Comparison of ENCODE assay signal across 8 mouse cellular contexts in genomic region chr17:47922579-47922978, GRCm38 (mm10). TPM values are rescaled to one million over a fixed set of nuclear protein-coding genes. Genes with fewer than 3 reads are reported as not detected.
DNase-seq lines count a peak whose midpoint lies in the region; ATAC-seq and TF ChIP-seq lines count a peak whose summit lies in the region.

No protein-coding gene starts in this region.

- H3K9ac ChIP-seq in heart, embryonic 16.5 days (ENCODE audit: low read length), result peak overlapping the region; percentile 96
- H3K9ac ChIP-seq in forebrain, postnatal 0 days, result peak overlapping the region; percentile 62
- no peak overlapping the region; the same call in 1 of the 2 replicates for H3K9ac ChIP-seq in liver, postnatal 0 days (replicated peaks)

- no peak for TF ChIP-seq EP300 in liver, postnatal 0 days (IDR thresholded peaks at IDR 0.05; ENCODE audit: low read depth)

- no peaks in the 10 kb centered on the region for H3K9me3 ChIP-seq in heart, embryonic 16.5 days (replicated peaks; ENCODE audit: control insufficient read depth, low read length)
- peaks cover 42% of the 10 kb centered on the region for H3K9me3 ChIP-seq in G1E (replicated peaks)
- H3K9me3 ChIP-seq in forebrain, postnatal 0 days (ENCODE audit: low read length), result no peaks in the 10 kb centered on the region
- H3K9me3 ChIP-seq in liver, postnatal 0 days (ENCODE audit: low read length), result no peaks in the 10 kb centered on the region

- H3K36me3 ChIP-seq in heart, embryonic 16.5 days (ENCODE audit: control insufficient read depth, insufficient read depth), result no peaks in the 10 kb centered on the region
- H3K36me3 ChIP-seq in G1E (replicated peaks), result peaks cover 13% of the 10 kb centered on the region
- no peaks in the 10 kb centered on the region; the same call in 1 of the 2 replicates for H3K36me3 ChIP-seq in forebrain, postnatal 0 days (ENCODE audit: insufficient read depth)
- H3K36me3 ChIP-seq in liver, postnatal 0 days (replicated peaks; ENCODE audit: insufficient read depth, low read length), result no peaks in the 10 kb centered on the region

- intact Hi-C loops in left cerebral cortex, postnatal 36 days (cut with DNase I), result loop anchor here (5.0 kb wide), 1 partner anchor 175 kb away; no protein-coding TSS in a partner anchor

- no peak overlapping the region for H3K27ac ChIP-seq in heart, embryonic 16.5 days (ENCODE audit: low read length)
- no peak overlapping the region for H3K27ac ChIP-seq in forebrain, postnatal 0 days (ENCODE audit: low read depth, low read length)
- no peak overlapping the region for H3K27ac ChIP-seq in liver, postnatal 0 days (ENCODE audit: low read depth)

- H3K4me2 ChIP-seq in heart, embryonic 16.5 days (ENCODE audit: low read depth, low read length), result peak overlapping the region; percentile 98
- peak overlapping the region; percentile 95 for H3K4me2 ChIP-seq in forebrain, postnatal 0 days (ENCODE audit: low read depth)
- H3K4me2 ChIP-seq in liver, postnatal 0 days (ENCODE audit: low read depth, low read length), result peak overlapping the region; percentile 97

- ATAC-seq in heart, embryonic 16.5 days (replicated peaks; ENCODE audit: extremely low read depth, insufficient read depth, low FRiP score), result no peak
- no peak for ATAC-seq in G1E (ENCODE audit: extremely low read depth, insufficient number of reproducible peaks, low FRiP score, poor library complexity, severe bottlenecking)
- ATAC-seq in forebrain, postnatal 0 days, result no peak
- ATAC-seq in liver, postnatal 0 days, result no peak

- H3K27me3 ChIP-seq in heart, embryonic 16.5 days (ENCODE audit: control insufficient read depth, insufficient read depth, low read length), result 0 out of 2 replicates have a peak, but pooled peaks cover 4% of the 10 kb centered on the region
- H3K27me3 ChIP-seq in G1E (ENCODE audit: insufficient read depth, low read length), result peaks cover 18% of the 10 kb centered on the region; the same call in 1 of the 2 replicates
- no peaks in the 10 kb centered on the region for H3K27me3 ChIP-seq in forebrain, postnatal 0 days (ENCODE audit: insufficient read depth, low read length)
- H3K27me3 ChIP-seq in liver, postnatal 0 days (ENCODE audit: insufficient read depth, low read length), result peaks cover 16% of the 10 kb centered on the region

- TF ChIP-seq CTCF in G1E (IDR thresholded peaks at IDR 0.05; ENCODE audit: low read depth, low read length), result no peak
- no peak for TF ChIP-seq CTCF in forebrain, postnatal 0 days (IDR thresholded peaks at IDR 0.05; ENCODE audit: low read depth)
- TF ChIP-seq CTCF in liver, postnatal 0 days (IDR thresholded peaks at IDR 0.05; ENCODE audit: low read depth), result no peak

- H3K4me3 ChIP-seq in heart, embryonic 16.5 days (ENCODE audit: low read length), result peak overlapping the region; percentile 97
- peak overlapping the region; percentile 56; the same call in 1 of the 2 replicates for H3K4me3 ChIP-seq in G1E (ENCODE audit: low read depth, low read length)
- H3K4me3 ChIP-seq in forebrain, postnatal 0 days (ENCODE audit: low read depth, low read length), result peak overlapping the region; percentile 60
- H3K4me3 ChIP-seq in liver, postnatal 0 days (ENCODE audit: low read depth, low read length), result peak overlapping the region; percentile 90

- 1% methylated on average over 24 of the region's 24 CpGs for WGBS in heart, embryonic 16.5 days
- WGBS in forebrain, postnatal 0 days, result under 1% methylated on average over 24 of the region's 24 CpGs
- 2% methylated on average over 24 of the region's 24 CpGs for WGBS in liver, postnatal 0 days (ENCODE audit: insufficient replicate concordance)

- H3K4me1 ChIP-seq in heart, embryonic 16.5 days (ENCODE audit: control insufficient read depth, insufficient read depth, low read length), result peaks cover 20% of the 10 kb centered on the region
- peaks cover 21% of the 10 kb centered on the region for H3K4me1 ChIP-seq in G1E (ENCODE audit: insufficient read depth, low read depth, low read length)
- H3K4me1 ChIP-seq in forebrain, postnatal 0 days (ENCODE audit: insufficient read depth), result no peaks in the 10 kb centered on the region
- H3K4me1 ChIP-seq in liver, postnatal 0 days (ENCODE audit: insufficient read depth), result peaks cover 16% of the 10 kb centered on the region; the same call in 1 of the 2 replicates

- DNase-seq in heart, postnatal 4 days, result no peak
- no peak for DNase-seq in G1E (ENCODE audit: low spot score)
- no peak for DNase-seq in forebrain, postnatal 0 days
- DNase-seq in liver, postnatal 0 days, result no peak
- no peak for DNase-seq in left cerebral cortex, postnatal 36 days (ENCODE audit: low spot score in 2 of 2)
- no peak for DNase-seq in spleen, postnatal 10 days (ENCODE audit: low spot score in 2 of 2)
- no peak for DNase-seq in right cerebral cortex, postnatal 10 days (ENCODE audit: low spot score in 2 of 2)

RNA-seq across cellular contexts. Expression of gene Foxp4, which starts 1.9 kb away (rescaled TPM):
- 6.5 and 6.6 TPM in 2 replicates for polyA plus RNA-seq in heart, embryonic 16.5 days (2015; fragmentation: Nextera tagmentation; extraction: Ambion mirVana)
- total RNA-seq in heart, postnatal 4 days (2021), result 10 to 100 TPM; 18.1 to 19.6 TPM
- total RNA-seq in G1E (2014; fragmentation: Nextera tagmentation) (20.2 and 21.6 TPM in 2 replicates), G1E (2017) (0.93 and 1.0 TPM in 2 replicates)
- polyA plus RNA-seq in G1E (2012), result 54.1 and 64.6 TPM in 2 replicates
- 108 and 109 TPM in 2 replicates for total RNA-seq in forebrain, postnatal 0 days (2014; rRNA removed)
- polyA plus RNA-seq in forebrain, postnatal 0 days (2015; fragmentation: Nextera tagmentation; extraction: Ambion mirVana), result 45.7 and 56.4 TPM in 2 replicates
- polyA plus RNA-seq in liver, postnatal 0 days (2015; fragmentation: Nextera tagmentation; extraction: Ambion mirVana), result 5.9 and 6.2 TPM in 2 replicates
- 10 to 100 TPM; 44.1 to 55.9 TPM for total RNA-seq in left cerebral cortex, postnatal 36 days (2021)
